9 mouse cellular contexts compared by ENCODE assay signal in genomic region chr12:108896006-108896405, GRCm38 (mm10). TPM values are rescaled to one million over a fixed set of nuclear protein-coding genes. Genes with fewer than 3 reads are reported as not detected.
DNase-seq lines count a peak whose midpoint lies in the region.
"Had no signal": no experiment of that assay in that cellular context is flagged by ENCODE, and none has a peak within 500 bp of the region (broad histone marks: within the 10 kb centered on the region; RNA-seq: fewer than 3 reads in every experiment).

No protein-coding gene starts in this region.

- H3K9me3 ChIP-seq in embryonic facial prominence, embryonic 10.5 days, result no peaks in the 10 kb centered on the region
- H3K9me3 ChIP-seq: midbrain, embryonic 12.5 days had no signal

- peak; percentile 48 to 60 for DNase-seq in heart, postnatal 10 days
- DNase-seq in heart, postnatal 25 days (ENCODE audit: low spot score), result no peak
- peak; percentile 40 for DNase-seq in urinary bladder, postnatal 14 days (ENCODE audit: low spot score)
- DNase-seq in urinary bladder, postnatal 36 days (ENCODE audit: low spot score in 2 of 2), result no peak
- peak; percentile 47 for DNase-seq in induced T-regulatory cell, adult 2 months (ENCODE audit: low read depth)
- no peak for DNase-seq in embryonic facial prominence, embryonic 10.5 days (ENCODE audit: low spot score)
- no peak for DNase-seq in spleen, adult 12 weeks (ENCODE audit: low spot score)
- no peak for DNase-seq in urinary bladder, postnatal 10 days (ENCODE audit: low spot score)

- H3K36me3 ChIP-seq in embryonic facial prominence, embryonic 10.5 days (replicated peaks), result peaks cover 17% of the 10 kb centered on the region

- 74% methylated on average over 3 of the region's 3 CpGs for WGBS in embryonic facial prominence, embryonic 10.5 days

- H3K27me3 ChIP-seq in embryonic facial prominence, embryonic 10.5 days (replicated peaks; ENCODE audit: low read depth, poor library complexity, severe bottlenecking), result no peaks in the 10 kb centered on the region
- H3K27me3 ChIP-seq: midbrain, embryonic 12.5 days had no signal

- peaks cover 19% of the 10 kb centered on the region for H3K4me1 ChIP-seq in embryonic facial prominence, embryonic 10.5 days

- no peak overlapping the region for H3K27ac ChIP-seq in embryonic facial prominence, embryonic 10.5 days (replicated peaks)
- H3K27ac ChIP-seq: midbrain, embryonic 12.5 days had no signal

- no peak overlapping the region for H3K4me3 ChIP-seq in embryonic facial prominence, embryonic 10.5 days
- H3K4me3 ChIP-seq: midbrain, embryonic 12.5 days had no signal

- intact Hi-C loops in heart, postnatal 10 days (cut with DNase I), result loop anchor here (5.0 kb wide), 1 partner anchor 84 kb away; no protein-coding TSS in a partner anchor
- intact Hi-C loops in heart, postnatal 25 days (cut with DNase I), result loop anchor here (2.0 to 10.0 kb wide), 2 partner anchors 135 to 341 kb away; partner anchors contain the start of gene Evl

RNA-seq across cellular contexts. Expression of gene Wars, which starts 2.0 kb away (rescaled TPM):
- total RNA-seq in heart, postnatal 10 days (2021), result 10 to 100 TPM; 44.2 to 45.3 TPM
- total RNA-seq in heart, postnatal 25 days (2021), result 10 to 100 TPM; 33.6 to 35.8 TPM
- 146 and 147 TPM in 2 replicates for polyA plus RNA-seq in embryonic facial prominence, embryonic 10.5 days (2016; fragmentation: Nextera tagmentation; extraction: Ambion mirVana)

RNA-seq across cellular contexts. Expression of gene Wdr25, which starts 2.6 kb away (rescaled TPM):
- total RNA-seq in heart, postnatal 10 days (2021), result 1 to 10 TPM; 4.6 to 5.5 TPM
- total RNA-seq in heart, postnatal 25 days (2021), result 1 to 10 TPM; 3.9 TPM
- polyA plus RNA-seq in embryonic facial prominence, embryonic 10.5 days (2016; fragmentation: Nextera tagmentation; extraction: Ambion mirVana), result 9.9 and 10.4 TPM in 2 replicates

Comparison
In these comparisons a context has a peak if more than half of its experiments do, and no peak if none do; other contexts are left out.
1. DNase-seq: peak in heart, postnatal 10 days (2 of 2), urinary bladder, postnatal 14 days (single experiment) and induced T-regulatory cell, adult 2 months (single experiment); none in heart, postnatal 25 days (single experiment), urinary bladder, postnatal 36 days (0 of 2), embryonic facial prominence, embryonic 10.5 days (single experiment), spleen, adult 12 weeks (single experiment) and urinary bladder, postnatal 10 days (single experiment).